Mouse (Mus musculus): ENCODE measurements at regions not wholly inside any gene's neighbourhood (a gene's known extent, or its start where the extent isn't known, plus 50 kb on each side); places are given as distances from the start of the nearest gene placed in this dataset.

GRCm38 (mm10) chr5:64022633-64023323 lies 54.1 kb upstream of the Rell1 start:
- H3K4me3 ChIP-seq (replicated peaks) = no peak overlapping the region
- no peaks in the 10 kb centered on the region for H3K36me3 ChIP-seq (replicated peaks; ENCODE audit: low read length)
- peaks cover under 1% of the 10 kb centered on the region for H3K27me3 ChIP-seq (replicated peaks)
- H3K4me1 ChIP-seq = peaks cover 5% of the 10 kb centered on the region
- no peaks in the 10 kb centered on the region for H3K9me3 ChIP-seq
- TF ChIP-seq GATA1 (IDR thresholded peaks at IDR 0.05; ENCODE audit: borderline replicate concordance, low read length) = no peak
- no peak for TF ChIP-seq FLI1 (IDR thresholded peaks at IDR 0.05; ENCODE audit: low read length)

DNA sequence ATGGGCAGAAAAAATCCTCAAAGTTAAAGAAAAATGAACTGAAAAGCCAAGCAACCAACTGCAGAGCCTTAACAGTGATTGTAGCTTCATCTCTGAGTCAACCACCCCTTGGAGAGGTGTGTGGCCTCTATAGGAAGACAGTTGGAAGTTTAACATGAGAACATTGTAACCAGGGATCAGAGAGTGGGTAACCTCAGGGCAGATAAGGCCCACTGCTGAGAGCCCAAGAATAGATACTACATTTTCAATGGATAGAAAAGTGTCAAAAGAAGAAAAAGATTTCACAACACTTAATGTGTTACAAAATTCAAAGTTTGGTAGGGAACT lies 54.6 kb upstream of the Rell1 start:
- TF ChIP-seq GATA1 (IDR thresholded peaks at IDR 0.05; ENCODE audit: borderline replicate concordance, low read length) (no peak), FLI1 (IDR thresholded peaks at IDR 0.05; ENCODE audit: low read length) (no peak)
- H3K36me3 ChIP-seq (replicated peaks; ENCODE audit: low read length) = no peaks in the 10 kb centered on the region
- peaks cover 2% of the 10 kb centered on the region for H3K27me3 ChIP-seq (replicated peaks)
- peaks cover 5% of the 10 kb centered on the region for H3K4me1 ChIP-seq
- no peaks in the 10 kb centered on the region for H3K9me3 ChIP-seq
- no peak overlapping the region for H3K4me3 ChIP-seq (replicated peaks)

DNA sequence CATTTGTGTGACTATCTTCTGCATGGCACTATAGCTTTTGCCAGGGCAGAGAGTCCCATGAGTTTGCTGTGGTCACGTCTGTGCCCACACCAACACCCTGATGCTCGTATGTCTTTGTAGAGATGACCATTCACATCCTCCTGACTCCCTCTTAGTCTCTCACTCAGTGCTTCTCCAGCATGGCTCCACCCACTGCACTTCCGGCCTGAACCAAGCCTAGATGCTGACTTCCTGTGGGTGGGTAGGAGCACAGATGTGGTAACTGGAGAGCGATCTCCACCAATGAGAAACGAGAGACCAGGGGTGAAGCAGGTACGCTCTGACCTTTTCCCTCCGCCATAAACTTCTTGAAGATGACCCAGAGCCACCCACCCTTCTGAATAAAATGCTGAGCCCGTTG lies 55.7 kb upstream of the Rell1 start:
- TF ChIP-seq FLI1 (IDR thresholded peaks at IDR 0.05; ENCODE audit: low read length) = no peak
- no peak for TF ChIP-seq GATA1 (IDR thresholded peaks at IDR 0.05; ENCODE audit: borderline replicate concordance, low read length)
- H3K27me3 ChIP-seq (replicated peaks) = peaks cover 4% of the 10 kb centered on the region
- H3K4me1 ChIP-seq = peaks cover 5% of the 10 kb centered on the region
- H3K36me3 ChIP-seq (replicated peaks; ENCODE audit: low read length) = no peaks in the 10 kb centered on the region
- H3K9me3 ChIP-seq = no peaks in the 10 kb centered on the region
- peak overlapping the region; percentile 33 for H3K4me3 ChIP-seq (replicated peaks)

- H3K36me3 ChIP-seq (replicated peaks; ENCODE audit: low read length) = no peaks in the 10 kb centered on the region
- H3K4me3 ChIP-seq (replicated peaks) = no peak overlapping the region
- H3K27me3 ChIP-seq (replicated peaks) = peaks cover 4% of the 10 kb centered on the region
- peaks cover 5% of the 10 kb centered on the region for H3K4me1 ChIP-seq
- H3K9me3 ChIP-seq = no peaks in the 10 kb centered on the region
- TF ChIP-seq FLI1 (IDR thresholded peaks at IDR 0.05; ENCODE audit: low read length) (no peak), GATA1 (IDR thresholded peaks at IDR 0.05; ENCODE audit: borderline replicate concordance, low read length) (no peak)
Measured at GRCm38 (mm10) chr5:64027733-64028132, 59.0 kb upstream of the Rell1 start.

DNA sequence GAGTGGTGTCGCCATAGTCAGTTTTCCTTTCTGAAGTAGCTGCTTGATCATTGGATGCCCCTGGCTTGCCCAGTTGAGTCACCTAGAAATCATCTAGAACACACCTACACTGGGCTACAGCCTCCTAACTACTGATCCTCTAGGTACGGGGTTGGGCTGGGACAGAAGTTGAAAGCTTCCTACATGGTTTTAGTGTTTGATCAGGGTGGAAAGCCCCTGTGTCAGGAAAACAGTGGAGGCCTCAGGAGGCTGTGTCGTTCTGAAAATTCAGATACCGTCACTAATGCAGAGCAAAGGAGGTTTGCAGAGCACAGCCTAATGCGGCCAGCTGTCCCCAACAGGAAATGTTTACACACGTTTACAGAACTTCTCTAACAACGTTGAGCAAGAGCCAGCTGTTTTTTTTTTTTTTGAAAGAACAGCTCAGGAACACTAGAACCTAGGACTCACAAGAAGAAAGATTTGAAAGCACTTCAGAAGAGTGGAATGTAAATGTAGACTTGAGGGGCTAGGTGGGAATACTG lies 61.0 kb upstream of the Rell1 start:
- no peaks in the 10 kb centered on the region for H3K9me3 ChIP-seq
- no peaks in the 10 kb centered on the region for H3K36me3 ChIP-seq (replicated peaks; ENCODE audit: low read length)
- TF ChIP-seq GATA1 (IDR thresholded peaks at IDR 0.05; ENCODE audit: borderline replicate concordance, low read length) (no peak), FLI1 (IDR thresholded peaks at IDR 0.05; ENCODE audit: low read length) (no peak)
- H3K27me3 ChIP-seq (replicated peaks) = peaks cover 4% of the 10 kb centered on the region
- peaks cover under 1% of the 10 kb centered on the region; the same call in 1 of the 2 replicates for H3K4me1 ChIP-seq
- no peak overlapping the region for H3K4me3 ChIP-seq (replicated peaks)

DNA sequence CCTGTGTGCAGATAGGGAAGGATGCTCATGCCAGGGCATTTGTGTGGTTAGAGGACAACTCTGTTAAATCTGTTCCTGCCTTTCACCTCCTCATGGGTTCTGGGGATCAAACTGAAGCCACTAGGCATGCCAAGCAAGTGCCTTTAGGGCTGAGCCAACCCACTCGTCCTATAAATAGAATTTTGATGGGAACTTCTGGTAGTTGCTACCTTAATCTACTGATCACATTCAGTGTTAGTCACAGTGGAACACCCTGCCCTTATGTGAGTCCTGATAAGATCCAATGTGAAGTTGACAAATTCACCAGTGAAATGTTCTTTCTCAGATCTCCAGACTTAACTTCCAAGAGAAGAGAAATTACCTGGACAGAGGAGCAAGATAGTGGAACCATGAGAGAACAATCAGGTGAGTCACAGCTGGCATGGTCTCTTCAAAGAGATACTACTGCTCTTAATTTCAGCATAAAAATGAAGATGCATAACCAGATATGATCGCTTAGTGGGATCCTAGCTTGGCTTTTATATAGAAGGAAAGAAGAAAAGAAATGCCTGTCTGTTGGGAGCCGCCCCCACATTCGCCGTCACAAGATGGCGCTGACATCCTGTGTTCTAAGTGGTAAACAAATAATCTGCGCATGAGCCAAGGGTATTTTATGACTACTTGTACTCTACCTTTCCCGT lies 61.7 kb upstream of the Rell1 start:
- no peaks in the 10 kb centered on the region for H3K9me3 ChIP-seq
- H3K4me3 ChIP-seq (replicated peaks) = no peak overlapping the region
- no peaks in the 10 kb centered on the region for H3K36me3 ChIP-seq (replicated peaks; ENCODE audit: low read length)
- H3K4me1 ChIP-seq = no peaks in the 10 kb centered on the region
- H3K27me3 ChIP-seq (replicated peaks) = peaks cover 4% of the 10 kb centered on the region
- TF ChIP-seq FLI1 (IDR thresholded peaks at IDR 0.05; ENCODE audit: low read length) = no peak
- TF ChIP-seq GATA1 (IDR thresholded peaks at IDR 0.05; ENCODE audit: borderline replicate concordance, low read length) = no peak

DNA sequence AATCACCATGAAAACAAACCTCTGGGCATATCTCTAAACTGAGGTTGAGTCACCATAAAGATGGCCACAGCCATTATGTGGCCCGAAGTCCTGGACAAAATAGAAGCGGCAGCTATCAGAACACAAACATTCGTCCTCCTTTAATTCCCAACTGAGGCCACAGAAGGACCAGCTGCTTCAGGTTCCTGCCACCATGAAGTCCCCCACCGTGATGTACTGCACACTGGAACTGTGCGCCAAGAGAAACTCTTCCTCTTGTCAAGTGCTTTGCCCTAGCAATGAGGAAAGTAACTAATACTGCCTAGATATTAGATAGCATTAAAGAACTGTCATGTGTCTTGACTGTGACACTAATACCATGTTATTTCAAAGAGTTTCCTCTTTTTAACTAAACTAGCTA lies 54.4 kb upstream of the Pgm2 start:
- no peaks in the 10 kb centered on the region for H3K9me3 ChIP-seq
- H3K4me1 ChIP-seq = no peaks in the 10 kb centered on the region
- no peak overlapping the region for H3K4me3 ChIP-seq (replicated peaks)

GRCm38 (mm10) chr5:64040676-64041075 lies 52.1 kb upstream of the Pgm2 start:
- Histone ChIP-seq H3K27me3 (replicated peaks) (no peaks in the 10 kb centered on the region), H3K4me3 (replicated peaks) (no peak overlapping the region), H3K4me1 (peaks cover 10% of the 10 kb centered on the region), H3K9me3 (no peaks in the 10 kb centered on the region), H3K36me3 (replicated peaks; ENCODE audit: low read length) (no peaks in the 10 kb centered on the region)
- TF ChIP-seq GATA1 (IDR thresholded peaks at IDR 0.05; ENCODE audit: borderline replicate concordance, low read length) (no peak), FLI1 (IDR thresholded peaks at IDR 0.05; ENCODE audit: low read length) (no peak)

More for the DNA sequence above, 54.4 kb upstream of the Pgm2 start:
- Histone ChIP-seq H3K27me3 (replicated peaks) (no peaks in the 10 kb centered on the region), H3K36me3 (replicated peaks; ENCODE audit: low read length) (no peaks in the 10 kb centered on the region)
- no peak for TF ChIP-seq FLI1 (IDR thresholded peaks at IDR 0.05; ENCODE audit: low read length)
- no peak for TF ChIP-seq GATA1 (IDR thresholded peaks at IDR 0.05; ENCODE audit: borderline replicate concordance, low read length)
